8 mouse cellular contexts compared by ENCODE assay signal in genomic region chr2:75659629-75659960, GRCm38 (mm10). TPM values are rescaled to one million over a fixed set of nuclear protein-coding genes. Genes with fewer than 3 reads are reported as not detected.
DNase-seq lines count a peak whose midpoint lies in the region; ATAC-seq and TF ChIP-seq lines count a peak whose summit lies in the region.

No protein-coding gene starts in this region.

- peak overlapping the region; percentile 98 for H3K4me3 ChIP-seq in bone marrow macrophage, adult 2 months (ENCODE audit: insufficient read depth, low read length)
- H3K4me3 ChIP-seq in embryonic fibroblast, embryonic 13.5 days (ENCODE audit: insufficient read depth, low read length): peak overlapping the region; percentile 99
- peak overlapping the region; percentile 99 for H3K4me3 ChIP-seq in heart, embryonic 10.5 days
- peak overlapping the region; percentile 86 for H3K4me3 ChIP-seq in kidney, embryonic 15.5 days (replicated peaks)

- H3K4me2 ChIP-seq in kidney, embryonic 15.5 days: peak overlapping the region; percentile 65

- ATAC-seq in kidney, embryonic 15.5 days (replicated peaks; ENCODE audit: low FRiP score): peak; percentile 70

- no peaks in the 10 kb centered on the region for H3K9me3 ChIP-seq in heart, embryonic 10.5 days
- no peaks in the 10 kb centered on the region for H3K9me3 ChIP-seq in kidney, embryonic 15.5 days (replicated peaks)

- H3K27ac ChIP-seq in bone marrow macrophage, adult 2 months (ENCODE audit: insufficient read depth, low read depth, low read length): peak overlapping the region; percentile 94
- H3K27ac ChIP-seq in embryonic fibroblast, embryonic 13.5 days (ENCODE audit: insufficient read depth, low read length): peak overlapping the region; percentile 66
- peak overlapping the region; percentile 100 for H3K27ac ChIP-seq in heart, embryonic 10.5 days
- peak overlapping the region; percentile 99 for H3K27ac ChIP-seq in kidney, embryonic 15.5 days

- no peak for TF ChIP-seq CTCF in bone marrow macrophage, adult 2 months (IDR thresholded peaks at IDR 0.05; ENCODE audit: low read depth, low read length)
- TF ChIP-seq CTCF in embryonic fibroblast, embryonic 13.5 days (IDR thresholded peaks at IDR 0.05; ENCODE audit: borderline replicate concordance, insufficient read depth, low read length): no peak

- peaks cover 33% of the 10 kb centered on the region for H3K36me3 ChIP-seq in heart, embryonic 10.5 days
- H3K36me3 ChIP-seq in kidney, embryonic 15.5 days: peaks cover 32% of the 10 kb centered on the region

- H3K27me3 ChIP-seq in heart, embryonic 10.5 days (ENCODE audit: insufficient read depth, poor library complexity, severe bottlenecking): no peaks in the 10 kb centered on the region
- H3K27me3 ChIP-seq in kidney, embryonic 15.5 days: no peaks in the 10 kb centered on the region

- DNase-seq in 416B (ENCODE audit: low read depth) (peak; percentile 82), liver (peak; percentile 95)
- DNase-seq in heart, embryonic 10.5 days (ENCODE audit: low spot score): peak; percentile 90
- peak; percentile 69 to 87 for DNase-seq in monocyte, adult 2 months (ENCODE audit: low read depth in 1 of 2, low spot score in 2 of 2)
- DNase-seq in spleen, postnatal 14 days (ENCODE audit: low spot score in 2 of 2): peak; percentile 86 to 89

- H3K4me1 ChIP-seq in bone marrow macrophage, adult 2 months (ENCODE audit: control insufficient read depth, insufficient read depth, low read length): peaks cover 18% of the 10 kb centered on the region
- peaks cover 5% of the 10 kb centered on the region for H3K4me1 ChIP-seq in embryonic fibroblast, embryonic 13.5 days (ENCODE audit: control insufficient read depth, insufficient read depth, low read length)
- peaks cover 10% of the 10 kb centered on the region for H3K4me1 ChIP-seq in heart, embryonic 10.5 days
- H3K4me1 ChIP-seq in kidney, embryonic 15.5 days: peaks cover 34% of the 10 kb centered on the region

- no peak for TF ChIP-seq POLR2A in bone marrow macrophage, adult 2 months (IDR thresholded peaks at IDR 0.05; ENCODE audit: borderline replicate concordance, low read depth, low read length)
- TF ChIP-seq POLR2A in embryonic fibroblast, embryonic 13.5 days (IDR thresholded peaks at IDR 0.05; ENCODE audit: low read depth, low read length): no peak

- WGBS in heart, embryonic 10.5 days: under 1% methylated on average over 40 of the region's 47 CpGs
- under 1% methylated on average over 35 of the region's 47 CpGs for WGBS in kidney, embryonic 15.5 days

- H3K9ac ChIP-seq in kidney, embryonic 15.5 days: peak overlapping the region; percentile 92

RNA-seq across cellular contexts. Expression of gene Hnrnpa3, which starts 0.5 kb away (rescaled TPM):
- polyA plus RNA-seq in bone marrow macrophage, adult 2 months (2012; ENCODE audit: insufficient read depth, insufficient read length, missing spikeins): 183 and 208 TPM in 2 replicates
- 192 and 279 TPM in 2 replicates for polyA plus RNA-seq in embryonic fibroblast, embryonic 13.5 days (2011; ENCODE audit: insufficient read length, low read depth, missing spikeins)
- 188 and 209 TPM in 2 replicates for polyA plus RNA-seq in heart, embryonic 10.5 days (2016; fragmentation: Nextera tagmentation; extraction: Ambion mirVana)
- 381 and 397 TPM in 2 replicates for polyA plus RNA-seq in kidney, embryonic 15.5 days (2015; fragmentation: Nextera tagmentation; extraction: Ambion mirVana)

RNA-seq across cellular contexts. Expression of gene Nfe2l2, which starts 44.8 kb away (rescaled TPM):
- polyA plus RNA-seq in bone marrow macrophage, adult 2 months (2012; ENCODE audit: insufficient read depth, insufficient read length, missing spikeins): 266 and 269 TPM in 2 replicates
- polyA plus RNA-seq in embryonic fibroblast, embryonic 13.5 days (2011; ENCODE audit: insufficient read length, low read depth, missing spikeins): 130 and 137 TPM in 2 replicates
- polyA plus RNA-seq in heart, embryonic 10.5 days (2016; fragmentation: Nextera tagmentation; extraction: Ambion mirVana): 42.8 and 45.0 TPM in 2 replicates
- 70.2 and 71.2 TPM in 2 replicates for polyA plus RNA-seq in kidney, embryonic 15.5 days (2015; fragmentation: Nextera tagmentation; extraction: Ambion mirVana)

Comparison
In these comparisons a context has a peak if more than half of its experiments do, and no peak if none do; other contexts are left out.
1. Peak in every context shown above with its lines: DNase-seq, ATAC-seq, H3K4me3 ChIP-seq and H3K27ac ChIP-seq.